Mouse (Mus musculus) regulatory T cell (primary cell): ENCODE measurements at regions not wholly inside any gene's neighbourhood (a gene's known extent, or its start where the extent isn't known, plus 50 kb on each side); places are given as distances from the start of the nearest gene placed in this dataset.

Experiments
- in situ Hi-C: fragments of 300-600 bp; cut with MboI, MseI; formaldehyde crosslinking; loops from one replicate; pipeline ENCODE4 v1.15.1; 2025; ENCODE audit warnings: high pct_unique_total_duplicates

- in situ Hi-C loops: no loop called here
Observed at GRCm38 (mm10) chr11:24340677-24341076, 262.8 kb downstream of the Bcl11a start.

- in situ Hi-C loops: no loop called here
Observed at GRCm38 (mm10) chr11:24341650-24342049, 263.8 kb downstream of the Bcl11a start.

- in situ Hi-C loops: no loop called here
Observed at GRCm38 (mm10) chr11:24342176-24342575, 264.3 kb downstream of the Bcl11a start.

- in situ Hi-C loops: no loop called here
Observed at GRCm38 (mm10) chr11:24342732-24343131, 264.9 kb downstream of the Bcl11a start.

- in situ Hi-C loops: no loop called here
Observed at GRCm38 (mm10) chr11:24347225-24347624, 269.4 kb downstream of the Bcl11a start.

- in situ Hi-C loops: no loop called here
Observed at GRCm38 (mm10) chr11:24348741-24349140, 270.9 kb downstream of the Bcl11a start.

GRCm38 (mm10) chr11:24349967-24350643, 272.2 kb downstream of the Bcl11a start:
- in situ Hi-C loops: no loop called here

- in situ Hi-C loops: no loop called here
Observed at GRCm38 (mm10) chr11:24350839-24351238, 273.0 kb downstream of the Bcl11a start.

GRCm38 (mm10) chr11:24352071-24352470, 274.2 kb downstream of the Bcl11a start:
- in situ Hi-C loops: no loop called here

GRCm38 (mm10) chr11:24353056-24353455, 275.2 kb downstream of the Bcl11a start:
- in situ Hi-C loops: no loop called here

- in situ Hi-C loops: no loop called here
Observed at GRCm38 (mm10) chr11:24357388-24357787, 279.5 kb downstream of the Bcl11a start.

GRCm38 (mm10) chr11:24359086-24359485, 281.2 kb downstream of the Bcl11a start:
- in situ Hi-C loops: no loop called here

- in situ Hi-C loops: no loop called here
Observed at GRCm38 (mm10) chr11:24361998-24362687, 284.3 kb downstream of the Bcl11a start.

- in situ Hi-C loops: no loop called here
Observed at GRCm38 (mm10) chr11:24362688-24363035, 284.8 kb downstream of the Bcl11a start.

GRCm38 (mm10) chr11:24363418-24364364, 285.8 kb downstream of the Bcl11a start:
- in situ Hi-C loops: no loop called here

GRCm38 (mm10) chr11:24370198-24370860, 292.5 kb downstream of the Bcl11a start:
- in situ Hi-C loops: no loop called here

GRCm38 (mm10) chr11:24370861-24371686, 293.2 kb downstream of the Bcl11a start:
- in situ Hi-C loops: no loop called here

- in situ Hi-C loops: no loop called here
Observed at GRCm38 (mm10) chr11:24371687-24371950, 293.8 kb downstream of the Bcl11a start.

GRCm38 (mm10) chr11:24371963-24372362, 294.1 kb downstream of the Bcl11a start:
- in situ Hi-C loops: no loop called here

GRCm38 (mm10) chr11:24372616-24373015, 294.8 kb downstream of the Bcl11a start:
- in situ Hi-C loops: no loop called here

GRCm38 (mm10) chr11:24373301-24373700, 295.4 kb downstream of the Bcl11a start:
- in situ Hi-C loops: no loop called here
